Mouse (Mus musculus) limb, embryonic 12.5 days (tissue): ENCODE measurements around the gene Tmem150a. TPM values are rescaled to one million over a fixed set of nuclear protein-coding genes. Genes with fewer than 3 reads are reported as not detected.

Experiments used
- ATAC-seq: fragments of 200-750 bp; cut with Nextera tagmentation; 2 replicates; pipeline ENCODE4 v1.8.0; 2017; ENCODE audit warnings: low read depth, moderate TSS enrichment; ENCODE audit not compliant: insufficient number of reproducible peaks, insufficient read depth, low FRiP score, low TSS enrichment
- H3K27ac ChIP-seq: fragments of 300-500 bp; sonication (generic); 2 replicates; pipeline ENCODE4 v1.5.1; 2016; ENCODE audit warnings: mild to moderate bottlenecking, moderate library complexity
- H3K27me3 ChIP-seq: fragments of 300-500 bp; sonication (generic); 2 replicates; pipeline ENCODE4 v1.6.1; 2016; ENCODE audit warnings: mild to moderate bottlenecking, moderate library complexity
- H3K36me3 ChIP-seq: fragments of 300-500 bp; sonication (generic); 2 replicates; pipeline ENCODE4 v1.6.1; 2016; ENCODE audit warnings: mild to moderate bottlenecking, moderate library complexity
- H3K4me1 ChIP-seq: fragments of 300-500 bp; sonication (generic); replicated peaks from 2 replicates; pipeline ENCODE4 v1.6.1; 2016
- H3K4me2 ChIP-seq: fragments of 300-500 bp; sonication (generic); 2 replicates; pipeline ENCODE4 v1.6.1; 2016; ENCODE audit warnings: mild to moderate bottlenecking, moderate library complexity
- H3K4me3 ChIP-seq: fragments of 300-500 bp; sonication (generic); replicated peaks from 2 replicates; pipeline ENCODE4 v1.5.1; 2016; ENCODE audit warnings: mild to moderate bottlenecking
- H3K9ac ChIP-seq: fragments of 300-500 bp; sonication (generic); replicated peaks from 2 replicates; pipeline ENCODE4 v1.6.1; 2016; ENCODE audit warnings: mild to moderate bottlenecking, moderate library complexity
- H3K9me3 ChIP-seq: fragments of 300-500 bp; sonication (generic); 2 replicates; pipeline ENCODE4 v1.6.1; 2016; ENCODE audit warnings: mild to moderate bottlenecking, moderate library complexity
- WGBS: fragments of 180-500 bp; shearing (Covaris S2); methylation state at CpG from one replicate; pipeline ENCODE4 v1.1.7; 2016; 5-methylcytosine and 5-hydroxymethylcytosine counted together
- polyA plus RNA-seq: library from polyadenylated mRNA; unstranded; fragments of >200 nt; fragmentation: Nextera tagmentation; extraction: Ambion mirVana; gene quantifications from 2 replicates; pipeline ENCODE4 v1.2.1, GENCODE M21; 2016

Gene Tmem150a
- polyA plus RNA-seq, 1 experiment from 2014 or later = 8.8 TPM

DNA sequence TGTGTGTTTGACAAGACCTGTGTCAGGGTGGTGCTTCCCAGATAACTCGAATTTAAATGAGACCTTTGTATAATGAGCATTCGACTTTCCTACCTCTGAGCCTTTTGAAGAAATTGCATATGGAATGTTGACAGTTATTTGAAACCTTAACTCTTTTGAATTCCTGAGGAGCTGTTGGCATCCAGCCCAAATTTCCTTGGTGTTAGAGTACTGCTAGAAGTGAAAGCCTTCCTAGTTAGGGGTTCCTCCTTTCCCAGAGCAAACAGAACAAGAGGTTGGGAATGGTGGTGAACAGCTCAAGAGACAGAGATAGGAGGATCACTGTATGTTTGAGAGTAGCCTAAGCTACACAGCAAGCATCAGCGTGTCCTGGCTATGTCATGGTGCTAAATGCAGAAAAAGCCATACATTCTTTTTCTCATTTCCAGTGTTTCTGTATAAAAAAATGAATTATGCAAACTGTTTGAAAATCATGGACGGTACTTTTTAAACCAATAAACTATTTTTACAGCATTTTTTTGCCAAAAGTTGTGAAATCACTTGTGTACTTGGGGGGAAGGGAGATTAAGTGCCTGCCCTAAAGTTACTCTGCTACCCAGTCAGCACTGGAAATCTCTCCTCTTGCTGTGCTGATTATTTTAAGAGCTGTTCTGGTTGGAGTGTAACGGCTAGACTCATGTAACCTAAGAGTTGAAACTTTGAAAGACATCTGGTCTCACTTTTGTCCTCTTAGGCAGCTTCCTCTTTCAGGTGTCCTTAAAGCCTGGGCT, 2.4 kb upstream of the Tmem150a start:
- 43% methylated on average over 5 of the region's 5 CpGs for WGBS
- 0 out of 2 replicates have a peak overlapping the region, but pooled peaks have one; percentile 41 for H3K27ac ChIP-seq
- H3K4me2 ChIP-seq = no peak overlapping the region
- ATAC-seq = no peak
- H3K9me3 ChIP-seq = no peaks in the 10 kb centered on the region
- no peaks in the 10 kb centered on the region; the same call in 1 of the 2 replicates for H3K27me3 ChIP-seq
- no peak overlapping the region; the same call in 1 of the 2 replicates for H3K9ac ChIP-seq
- H3K4me1 ChIP-seq = peaks cover 44% of the 10 kb centered on the region
- H3K36me3 ChIP-seq = peaks cover 33% of the 10 kb centered on the region
- H3K4me3 ChIP-seq = no peak overlapping the region

DNA sequence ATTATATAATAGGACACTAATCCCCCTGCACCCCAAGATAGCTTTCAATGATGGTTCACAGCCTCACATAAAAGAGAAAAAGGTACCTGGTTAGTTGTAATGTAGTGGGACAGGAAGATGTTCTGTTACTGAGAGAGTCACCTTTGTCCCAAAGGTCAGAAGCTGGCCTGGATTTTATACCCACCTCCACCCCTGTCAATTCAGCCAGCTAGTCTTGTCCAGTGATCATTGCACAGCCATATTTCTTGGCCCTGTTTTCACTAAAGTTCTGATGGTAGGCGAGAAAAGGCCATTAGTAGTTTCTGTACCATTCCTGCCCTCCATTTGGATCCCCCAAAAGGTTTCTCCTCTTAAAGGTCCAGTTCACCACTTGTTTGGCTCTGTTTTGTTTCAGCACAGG, 1.2 kb upstream of the Tmem150a start:
- peaks cover 39% of the 10 kb centered on the region for H3K36me3 ChIP-seq
- peaks cover 36% of the 10 kb centered on the region for H3K4me1 ChIP-seq

DNA sequence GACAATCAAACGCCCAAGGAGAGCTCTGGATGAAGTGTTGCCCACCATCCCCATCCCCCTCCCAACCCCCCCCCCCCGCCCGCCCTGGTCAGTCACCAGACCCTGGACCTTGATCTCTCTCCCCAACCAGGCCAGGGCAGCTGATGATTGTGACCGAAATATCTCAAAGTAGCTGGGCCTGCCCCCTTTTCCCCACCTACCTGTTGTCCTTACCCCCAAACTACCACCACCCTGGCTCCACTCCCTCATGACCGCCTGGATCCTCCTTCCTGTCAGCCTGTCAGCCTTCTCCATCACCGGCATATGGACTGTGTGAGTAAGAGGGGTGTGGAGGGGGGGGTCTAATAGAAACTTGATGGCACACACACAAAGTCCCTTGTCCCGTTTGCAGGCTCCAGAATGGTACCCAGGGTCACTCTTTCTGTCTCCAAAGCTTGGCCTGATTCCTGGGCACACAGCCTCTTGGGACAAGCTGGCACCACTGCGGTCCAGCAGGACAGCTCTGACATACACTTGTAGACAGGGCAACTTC, 820 bp downstream of the Tmem150a start:
- peak overlapping the region; percentile 61 for H3K4me3 ChIP-seq
- no peaks in the 10 kb centered on the region; the same call in 1 of the 2 replicates for H3K27me3 ChIP-seq
- no peak overlapping the region for H3K27ac ChIP-seq
- H3K9ac ChIP-seq = peak overlapping the region; percentile 62
- no peak; the same call in 1 of the 2 replicates for ATAC-seq
- H3K4me1 ChIP-seq = peaks cover 38% of the 10 kb centered on the region
- 37% methylated on average over 6 of the region's 8 CpGs for WGBS
- H3K36me3 ChIP-seq = peaks cover 36% of the 10 kb centered on the region
- H3K9me3 ChIP-seq = no peaks in the 10 kb centered on the region
- H3K4me2 ChIP-seq = peak overlapping the region; percentile 73

More for the DNA sequence above, 1.2 kb upstream of the Tmem150a start:
- Histone ChIP-seq H3K27ac (no peak overlapping the region), H3K9ac (no peak overlapping the region), H3K4me2 (no peak overlapping the region), H3K9me3 (no peaks in the 10 kb centered on the region), H3K27me3 (no peaks in the 10 kb centered on the region; the same call in 1 of the 2 replicates), H3K4me3 (no peak overlapping the region)
- WGBS = 59% methylated on average over 1 of the region's 1 CpGs
- no peak for ATAC-seq

GRCm38 (mm10) chr6:72357164-72358079, 2.2 kb downstream of the Tmem150a start:
- Histone ChIP-seq H3K4me1 (peaks cover 41% of the 10 kb centered on the region), H3K27ac (no peak overlapping the region), H3K36me3 (peaks cover 33% of the 10 kb centered on the region), H3K27me3 (no peaks in the 10 kb centered on the region; the same call in 1 of the 2 replicates), H3K4me2 (no peak overlapping the region), H3K9me3 (no peaks in the 10 kb centered on the region), H3K4me3 (no peak overlapping the region), H3K9ac (0 out of 2 replicates have a peak overlapping the region, but pooled peaks have one; percentile 12)
- 70% methylated on average over 5 of the region's 5 CpGs for WGBS
- ATAC-seq = no peak

- no peak overlapping the region for H3K27ac ChIP-seq
- ATAC-seq = no peak
- 0 out of 2 replicates have a peak overlapping the region, but pooled peaks have one; percentile 12 for H3K9ac ChIP-seq
These were observed 3.0 kb downstream of the Tmem150a start for GRCm38 (mm10) chr6:72358086-72358764.

DNA sequence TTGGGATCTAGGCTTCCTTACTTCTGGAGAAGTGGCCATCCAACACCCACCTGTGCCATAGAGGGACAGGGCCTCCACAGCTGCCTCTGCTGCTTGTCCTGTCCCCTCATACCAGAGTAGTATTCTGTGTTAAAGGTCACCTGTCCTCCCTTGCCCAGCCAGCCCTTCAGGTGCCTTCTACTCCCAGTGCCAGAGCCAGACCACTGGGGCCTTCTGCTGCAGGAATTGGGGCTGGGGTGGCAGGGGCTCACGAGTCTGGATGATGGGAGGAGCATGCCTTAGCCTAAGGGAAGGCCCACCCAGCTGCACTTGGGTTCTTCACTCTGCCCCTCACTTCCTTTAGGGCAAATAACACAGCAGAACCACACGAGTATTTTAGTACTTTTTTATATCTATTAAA, 4.1 kb downstream of the Tmem150a start:
- H3K9ac ChIP-seq = no peak overlapping the region
- no peak for ATAC-seq
- H3K4me1 ChIP-seq = peaks cover 22% of the 10 kb centered on the region
- H3K27me3 ChIP-seq = no peaks in the 10 kb centered on the region; the same call in 1 of the 2 replicates
- WGBS = 76% methylated on average over 2 of the region's 2 CpGs
- H3K36me3 ChIP-seq = peaks cover 33% of the 10 kb centered on the region
- H3K4me2 ChIP-seq = no peak overlapping the region
- H3K4me3 ChIP-seq = no peak overlapping the region
- H3K9me3 ChIP-seq = no peaks in the 10 kb centered on the region
- H3K27ac ChIP-seq = no peak overlapping the region

More at GRCm38 (mm10) chr6:72358086-72358764, 3.0 kb downstream of the Tmem150a start:
- Histone ChIP-seq H3K4me2 (no peak overlapping the region), H3K4me1 (peaks cover 33% of the 10 kb centered on the region), H3K9me3 (no peaks in the 10 kb centered on the region), H3K27me3 (no peaks in the 10 kb centered on the region; the same call in 1 of the 2 replicates), H3K36me3 (peaks cover 33% of the 10 kb centered on the region), H3K4me3 (no peak overlapping the region)
- WGBS = 85% methylated on average over 10 of the region's 10 CpGs

DNA sequence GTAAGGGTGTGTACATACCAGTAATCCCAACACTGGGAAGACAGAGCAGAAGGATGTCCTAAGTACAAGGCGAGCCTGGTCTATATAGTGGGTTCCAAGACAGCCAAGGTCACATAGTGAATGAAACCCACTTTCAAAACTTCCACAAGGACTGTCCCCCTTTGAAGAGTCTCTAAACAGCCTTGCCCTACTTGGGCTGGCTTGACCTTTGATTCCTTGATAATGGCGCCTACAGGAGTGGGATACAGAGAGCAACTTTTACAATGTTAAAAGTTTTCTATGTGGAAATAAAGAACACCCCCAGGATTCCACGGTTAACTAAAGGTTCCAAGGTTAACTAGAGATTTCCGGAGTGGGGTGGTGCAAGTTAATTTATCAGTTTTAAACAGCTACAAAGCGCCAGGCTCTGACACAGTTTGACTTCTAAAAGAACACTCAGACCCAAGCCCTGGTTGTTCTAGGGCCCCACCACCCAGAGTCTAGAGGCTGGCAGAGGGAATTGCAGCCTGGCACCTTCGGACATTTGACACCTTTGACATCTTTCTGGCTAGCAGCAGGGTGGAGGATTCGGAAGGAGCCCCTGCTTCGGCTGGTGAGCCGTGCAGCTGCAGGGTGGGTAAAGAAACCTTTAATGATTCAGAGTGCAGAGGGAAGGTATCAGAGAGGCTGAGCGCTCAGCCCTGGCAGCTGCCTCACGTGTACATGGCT, 4.8 kb downstream of the Tmem150a start:
- H3K4me1 ChIP-seq = peaks cover 16% of the 10 kb centered on the region
- WGBS = 83% methylated on average over 11 of the region's 11 CpGs
- no peak for ATAC-seq

GRCm38 (mm10) chr6:72360599-72360935, 5.3 kb downstream of the Tmem150a start:
- no peaks in the 10 kb centered on the region; the same call in 1 of the 2 replicates for H3K27me3 ChIP-seq
- H3K4me3 ChIP-seq = no peak overlapping the region
- H3K9me3 ChIP-seq = no peaks in the 10 kb centered on the region
- H3K4me1 ChIP-seq = peaks cover 16% of the 10 kb centered on the region
- H3K36me3 ChIP-seq = peaks cover 33% of the 10 kb centered on the region
- no peak for ATAC-seq
- WGBS = 84% methylated on average over 7 of the region's 7 CpGs
- H3K4me2 ChIP-seq = no peak overlapping the region
- H3K27ac ChIP-seq = no peak overlapping the region
- no peak overlapping the region for H3K9ac ChIP-seq

More for the DNA sequence above, 4.8 kb downstream of the Tmem150a start:
- Histone ChIP-seq H3K27ac (no peak overlapping the region), H3K4me2 (no peak overlapping the region), H3K9me3 (no peaks in the 10 kb centered on the region), H3K36me3 (peaks cover 33% of the 10 kb centered on the region), H3K9ac (no peak overlapping the region), H3K27me3 (no peaks in the 10 kb centered on the region; the same call in 1 of the 2 replicates), H3K4me3 (no peak overlapping the region)

DNA sequence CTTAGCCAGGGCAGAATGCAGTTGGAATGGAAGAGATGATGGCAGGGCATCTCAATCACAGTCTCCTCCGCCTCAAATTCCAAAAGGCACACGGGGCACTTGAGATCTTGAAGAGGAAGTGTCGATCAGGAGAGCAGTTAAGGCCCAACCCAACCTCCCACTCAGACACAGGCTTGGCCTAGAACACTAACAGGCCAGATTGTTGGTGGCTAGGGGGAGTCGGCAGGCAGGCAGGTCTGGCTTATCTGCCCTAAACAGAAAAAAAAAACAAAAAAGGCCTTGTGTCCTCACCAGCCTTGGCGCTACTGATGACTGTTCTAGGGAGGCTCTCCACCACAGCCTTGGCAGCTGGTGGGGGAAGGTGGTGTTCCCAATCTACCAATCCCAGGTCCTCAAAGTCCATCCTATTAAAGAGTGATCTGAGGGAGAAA, 5.9 kb downstream of the Tmem150a start:
- Histone ChIP-seq H3K4me3 (peak overlapping the region; percentile 78), H3K27ac (no peak overlapping the region), H3K4me1 (peaks cover 12% of the 10 kb centered on the region), H3K36me3 (peaks cover 33% of the 10 kb centered on the region), H3K9me3 (no peaks in the 10 kb centered on the region), H3K27me3 (no peaks in the 10 kb centered on the region; the same call in 1 of the 2 replicates), H3K4me2 (peak overlapping the region; percentile 85), H3K9ac (0 out of 2 replicates have a peak overlapping the region, but pooled peaks have one; percentile 18)
- ATAC-seq = no peak
- WGBS = 69% methylated on average over 5 of the region's 5 CpGs
